Mouse (Mus musculus) lung, embryonic 15.5 days (tissue): ENCODE data around the gene Aldh2. TPM values are rescaled to one million over a fixed set of nuclear protein-coding genes. Genes with fewer than 3 reads are reported as not detected.
"Not testable (repeated sequence)": the region's sequence is repeated elsewhere in the genome, so short reads cannot be mapped to it uniquely, and the experiment has no call there.

Experiments used
- ATAC-seq: fragments of 200-750 bp; cut with Nextera tagmentation; 2 replicates; pipeline ENCODE4 v1.8.0; 2017; ENCODE audit warnings: moderate number of reproducible peaks, borderline replicate concordance; ENCODE audit not compliant: low FRiP score, low TSS enrichment; ENCODE audit errors: extremely low read depth
- H3K27ac ChIP-seq: fragments of 300-500 bp; sonication (generic); 2 replicates; pipeline ENCODE4 v1.5.1; 2015; ENCODE audit warnings: moderate library complexity, mild to moderate bottlenecking, inconsistent platforms
- H3K27me3 ChIP-seq: fragments of 300-500 bp; sonication (generic); 2 replicates; pipeline ENCODE4 v1.6.1; 2015; ENCODE audit warnings: inconsistent platforms
- H3K36me3 ChIP-seq: fragments of 300-500 bp; sonication (generic); 2 replicates; pipeline ENCODE4 v1.6.1; 2015; ENCODE audit warnings: inconsistent platforms
- H3K4me1 ChIP-seq: fragments of 300-500 bp; sonication (generic); 2 replicates; pipeline ENCODE4 v1.6.1; 2015; ENCODE audit warnings: inconsistent platforms
- H3K4me2 ChIP-seq: fragments of 300-500 bp; sonication (generic); 2 replicates; pipeline ENCODE4 v1.6.1; 2015; ENCODE audit warnings: inconsistent platforms, mild to moderate bottlenecking, moderate library complexity
- H3K4me3 ChIP-seq: fragments of 300-500 bp; sonication (generic); 2 replicates; pipeline ENCODE4 v1.5.1; 2015; ENCODE audit warnings: mild to moderate bottlenecking, inconsistent platforms
- H3K9ac ChIP-seq: fragments of 300-500 bp; sonication (generic); 2 replicates; pipeline ENCODE4 v1.6.1; 2015; ENCODE audit warnings: inconsistent platforms
- H3K9me3 ChIP-seq: fragments of 300-500 bp; sonication (generic); 2 replicates; pipeline ENCODE4 v1.6.1; 2016; ENCODE audit warnings: inconsistent platforms
- whole genome bisulfite sequencing: fragments of 180-500 bp; shearing (Covaris S2); methylation state at CpG from one replicate; pipeline ENCODE4 v1.1.7; 2015; 5-methylcytosine and 5-hydroxymethylcytosine counted together
- polyA plus RNA-seq: library from polyadenylated mRNA; unstranded; fragments of >200 nt; fragmentation: Nextera tagmentation; extraction: Ambion mirVana; gene quantifications from 2 replicates; pipeline ENCODE4 v1.2.1, GENCODE M21; 2015

The Aldh2 gene
- 319 and 330 TPM in 2 replicates for polyA plus RNA-seq

DNA sequence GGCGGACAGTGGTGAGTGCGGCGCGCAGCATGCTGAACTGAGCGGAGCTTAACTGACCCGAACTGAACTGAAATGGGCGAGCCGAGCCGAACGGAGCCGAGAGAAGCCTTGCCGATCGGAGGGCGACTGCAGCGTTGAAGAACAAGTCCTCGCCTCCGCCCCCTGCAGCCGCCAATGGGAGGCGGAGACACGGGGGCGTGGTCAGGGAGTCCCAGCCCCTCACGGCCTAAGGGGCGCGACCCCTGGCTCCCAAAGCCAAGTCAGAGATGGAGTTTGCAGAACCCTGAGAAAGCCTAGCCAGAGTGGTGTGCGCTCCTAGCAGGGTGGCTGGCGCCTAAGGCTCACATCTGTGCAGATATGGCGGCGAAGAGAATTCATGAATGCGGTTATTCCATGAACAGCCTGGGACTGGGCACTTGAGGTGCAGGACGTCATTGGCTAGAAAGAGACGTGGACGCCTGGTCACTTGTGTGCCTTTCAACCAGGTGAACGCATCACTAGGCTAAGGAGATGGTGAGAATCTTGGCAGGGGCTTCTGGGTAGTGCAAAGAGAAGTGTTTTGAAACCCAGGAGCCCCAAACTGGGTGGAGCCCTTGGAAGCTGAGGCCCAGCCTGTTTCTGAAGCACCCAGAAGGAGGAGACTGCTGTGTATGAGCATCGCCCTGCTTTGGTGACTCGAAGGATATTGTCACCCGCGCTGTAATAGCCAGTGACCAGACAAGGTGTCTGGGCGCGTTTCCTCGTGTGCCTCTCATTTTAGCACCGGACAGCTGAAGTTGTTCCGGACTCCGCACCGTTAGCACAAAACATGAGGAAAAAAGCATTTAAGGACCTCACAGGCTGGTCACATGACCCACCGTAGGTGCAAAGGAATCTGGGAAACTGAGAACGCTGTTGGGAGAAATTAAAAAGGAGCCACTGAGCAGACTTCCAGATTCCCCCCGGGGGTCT, at the start of gene Aldh2:
Gene Aldh2 (minus strand): TSS at position 374 of the 951 bp plus-strand sequence.
- no peaks in the 10 kb centered on the region for H3K27me3 ChIP-seq
- peak within 1 kb of the TSS; percentile 71 for H3K9ac ChIP-seq
- WGBS: 3% methylated on average over 46 of the region's 47 CpGs
- peaks cover 31% of the 10 kb centered on the region for H3K4me1 ChIP-seq
- ATAC-seq: peak; percentile 88
- no peaks in the 10 kb centered on the region for H3K9me3 ChIP-seq
- peak within 1 kb of the TSS; percentile 92 for H3K4me2 ChIP-seq
- peak within 1 kb of the TSS; percentile 72 for H3K4me3 ChIP-seq
- H3K36me3 ChIP-seq: no peaks in the 10 kb centered on the region
- peak within 1 kb of the TSS; percentile 86 for H3K27ac ChIP-seq

DNA sequence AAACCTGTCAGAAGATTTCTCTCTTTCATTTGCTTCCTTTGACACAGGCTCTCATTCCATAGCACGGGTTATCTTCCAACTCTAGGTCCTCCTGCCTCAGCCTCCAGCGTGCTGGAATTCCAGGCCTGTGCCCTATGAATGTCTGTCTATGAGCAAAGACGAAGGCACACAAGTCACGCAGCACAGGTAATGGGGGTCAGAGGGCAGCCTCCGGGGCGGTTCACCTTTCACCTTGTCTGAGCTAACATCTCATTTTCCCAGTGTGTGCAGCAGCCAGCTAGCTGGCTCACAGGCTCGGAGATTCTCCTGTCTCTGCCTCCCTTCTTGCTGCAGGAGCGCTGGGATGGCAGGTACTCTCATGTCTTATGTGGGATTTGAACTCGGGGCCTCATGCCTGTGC, 46.0 kb upstream of the Aldh2 start:
- no peaks in the 10 kb centered on the region for H3K4me1 ChIP-seq
- H3K4me2 ChIP-seq: no peak overlapping the region
- no peaks in the 10 kb centered on the region for H3K9me3 ChIP-seq
- no peaks in the 10 kb centered on the region for H3K27me3 ChIP-seq
- H3K9ac ChIP-seq: no peak overlapping the region
- H3K27ac ChIP-seq: no peak overlapping the region
- no peaks in the 10 kb centered on the region for H3K36me3 ChIP-seq
- ATAC-seq: no peak
- H3K4me3 ChIP-seq: no peak overlapping the region
- 83% methylated on average over 9 of the region's 9 CpGs for WGBS

DNA sequence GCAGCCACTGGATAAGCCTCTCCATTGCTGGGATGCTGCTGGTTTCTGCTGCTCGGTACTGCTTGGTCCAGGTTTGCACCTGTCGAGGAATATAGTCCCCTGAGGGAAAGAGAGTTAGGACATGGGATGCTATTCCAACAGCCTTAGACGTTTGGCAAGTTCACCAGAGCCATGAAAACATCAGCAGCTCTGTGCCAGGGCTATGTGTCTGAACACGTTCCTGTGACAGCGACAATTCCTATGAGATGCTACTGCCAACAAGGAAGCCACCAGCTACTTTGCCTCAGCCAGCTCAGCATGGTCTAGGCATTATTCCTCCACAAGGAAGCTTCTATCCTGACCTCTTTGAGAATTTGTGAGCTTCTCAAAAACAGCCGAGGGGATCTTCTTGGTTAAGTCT, 43.7 kb upstream of the Aldh2 start:
- Histone ChIP-seq H3K4me2 (no peak overlapping the region), H3K27me3 (no peaks in the 10 kb centered on the region), H3K4me1 (no peaks in the 10 kb centered on the region), H3K9ac (no peak overlapping the region), H3K9me3 (no peaks in the 10 kb centered on the region), H3K27ac (no peak overlapping the region), H3K36me3 (no peaks in the 10 kb centered on the region), H3K4me3 (no peak overlapping the region)
- ATAC-seq: no peak
- WGBS: 77% methylated on average over 6 of the region's 6 CpGs

DNA sequence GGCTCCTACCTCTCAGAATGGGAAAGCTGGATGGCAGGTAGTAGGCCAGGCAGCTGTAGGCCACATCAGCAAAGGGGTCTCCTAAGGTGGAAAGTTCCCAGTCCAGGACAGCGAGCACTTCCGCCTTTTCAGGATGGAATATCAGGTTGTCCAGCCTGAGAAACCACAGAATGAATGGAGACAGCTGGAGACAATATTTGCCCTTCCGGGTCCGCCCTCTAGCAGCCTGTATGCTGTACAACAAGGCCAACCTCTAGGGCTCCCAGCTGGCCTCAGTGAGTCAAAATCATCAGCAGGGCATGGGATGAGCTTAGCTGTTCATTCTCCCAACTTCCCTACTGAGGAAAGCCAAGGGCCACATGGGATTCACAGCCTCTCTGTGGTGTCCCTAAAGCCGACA, 41.0 kb upstream of the Aldh2 start:
- H3K9ac ChIP-seq: no peak overlapping the region

DNA sequence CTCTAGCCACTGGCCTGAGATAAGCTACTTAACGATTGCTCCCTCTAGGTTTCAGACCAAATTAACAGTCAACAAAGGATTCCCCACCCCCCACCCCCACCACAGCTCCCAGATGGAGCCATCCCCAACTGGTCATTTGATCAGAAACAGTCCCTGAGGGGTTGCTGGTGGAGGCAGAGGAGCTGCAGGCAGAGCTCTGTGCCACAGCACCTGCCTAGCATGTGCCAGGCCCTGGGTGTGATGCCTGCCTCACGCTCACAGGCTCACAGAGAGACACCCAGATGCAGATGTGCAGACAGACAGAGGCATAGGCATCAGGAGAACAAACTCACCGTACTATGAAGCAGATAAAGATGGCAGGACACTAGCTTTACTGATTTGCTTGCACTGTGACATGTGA, 39.2 kb upstream of the Aldh2 start:
- H3K9ac ChIP-seq: no peak overlapping the region
- 31% methylated on average over 3 of the region's 3 CpGs for WGBS
- no peak overlapping the region for H3K4me3 ChIP-seq
- no peaks in the 10 kb centered on the region for H3K9me3 ChIP-seq
- H3K4me2 ChIP-seq: no peak overlapping the region
- no peaks in the 10 kb centered on the region for H3K36me3 ChIP-seq
- no peaks in the 10 kb centered on the region for H3K4me1 ChIP-seq
- H3K27me3 ChIP-seq: no peaks in the 10 kb centered on the region
- ATAC-seq: no peak
- H3K27ac ChIP-seq: no peak overlapping the region

More for the DNA sequence above, 41.0 kb upstream of the Aldh2 start:
- no peaks in the 10 kb centered on the region for H3K27me3 ChIP-seq
- H3K4me2 ChIP-seq: no peak overlapping the region
- H3K27ac ChIP-seq: no peak overlapping the region
- H3K36me3 ChIP-seq: no peaks in the 10 kb centered on the region
- no peaks in the 10 kb centered on the region for H3K4me1 ChIP-seq
- ATAC-seq: no peak
- H3K9me3 ChIP-seq: no peaks in the 10 kb centered on the region
- WGBS: 89% methylated on average over 5 of the region's 5 CpGs
- no peak overlapping the region for H3K4me3 ChIP-seq

DNA sequence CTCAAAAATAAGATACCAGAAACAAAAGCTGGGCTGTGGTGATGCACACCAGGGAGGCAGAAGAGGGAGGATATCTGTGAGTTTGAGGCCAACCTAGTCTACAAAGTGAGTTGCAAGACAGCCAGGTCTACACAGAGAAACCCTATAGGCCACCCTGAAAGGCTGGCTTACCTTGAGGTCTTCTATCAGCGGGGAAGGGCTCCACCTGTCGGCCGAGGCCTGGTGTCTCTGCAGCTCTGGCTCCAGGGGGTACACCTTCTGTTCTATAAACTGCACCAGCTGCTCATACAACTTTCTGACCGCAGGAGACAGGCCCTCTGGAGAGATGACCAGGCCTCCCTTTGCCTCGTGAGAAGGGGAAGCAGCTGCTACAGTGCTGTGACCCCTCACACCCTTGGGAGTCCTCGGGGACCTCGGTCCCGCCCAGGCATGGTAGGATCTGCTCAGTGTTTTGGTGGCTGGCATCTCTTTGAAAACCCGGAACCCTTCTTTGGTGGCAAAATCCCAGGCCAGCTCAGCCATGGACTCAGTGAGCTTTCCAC, 37.6 kb upstream of the Aldh2 start:
- not testable (repeated sequence) for H3K4me3 ChIP-seq, ATAC-seq, H3K27ac ChIP-seq, H3K27me3 ChIP-seq, H3K9me3 ChIP-seq, H3K4me2 ChIP-seq, H3K4me1 ChIP-seq, H3K36me3 ChIP-seq, H3K9ac ChIP-seq
- 55% methylated on average over 9 of the region's 9 CpGs for WGBS

DNA sequence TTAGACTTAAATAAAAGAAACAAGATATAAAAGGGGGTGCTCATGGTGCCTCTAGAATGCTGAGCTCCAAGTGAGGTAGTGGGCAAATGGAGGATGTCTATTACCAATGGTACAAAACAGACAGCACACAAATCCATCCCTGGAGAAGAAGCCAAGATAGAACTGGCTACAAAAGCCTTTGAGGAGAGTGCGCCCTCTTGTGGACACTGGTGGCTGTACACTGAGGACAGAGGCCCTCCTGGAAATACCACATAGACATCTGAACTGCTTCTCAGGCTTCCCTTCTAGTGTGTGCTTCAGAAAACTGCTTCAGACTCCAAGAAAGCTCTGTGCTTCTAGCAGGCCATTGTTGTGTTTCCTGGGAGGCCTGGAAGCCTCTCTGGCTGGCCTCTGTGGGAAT, 34.2 kb upstream of the Aldh2 start:
- Histone ChIP-seq H3K4me2 (no peak overlapping the region), H3K27me3 (no peaks in the 10 kb centered on the region), H3K9ac (no peak overlapping the region), H3K27ac (no peak overlapping the region), H3K4me3 (no peak overlapping the region), H3K4me1 (no peaks in the 10 kb centered on the region), H3K36me3 (no peaks in the 10 kb centered on the region), H3K9me3 (no peaks in the 10 kb centered on the region)
- ATAC-seq: no peak
- 4% methylated on average over 1 of the region's 1 CpGs for WGBS

DNA sequence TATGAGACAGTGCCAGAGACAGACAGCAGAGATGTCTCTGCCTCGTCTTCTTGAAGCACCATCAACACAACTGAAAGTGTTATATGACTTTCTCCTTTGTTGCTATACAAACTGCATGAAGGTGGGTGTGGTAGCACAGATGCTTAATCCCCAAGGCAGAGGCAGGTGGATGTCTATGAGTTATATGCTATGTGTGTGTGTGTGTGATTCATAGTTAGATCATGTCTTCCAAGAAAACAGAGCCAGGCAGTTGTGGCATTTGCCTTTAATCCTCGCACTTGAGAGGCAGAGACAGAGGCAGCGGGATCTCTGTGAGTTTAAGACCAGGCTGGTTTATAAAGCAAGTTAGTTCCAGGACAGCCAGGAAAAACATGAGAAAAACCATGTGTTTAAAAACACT, 29.6 kb upstream of the Aldh2 start:
- WGBS: 75% methylated on average over 3 of the region's 3 CpGs
- Histone ChIP-seq H3K9me3 (no peaks in the 10 kb centered on the region), H3K36me3 (no peaks in the 10 kb centered on the region), H3K4me2 (no peak overlapping the region), H3K4me1 (peaks cover 7% of the 10 kb centered on the region), H3K27me3 (no peaks in the 10 kb centered on the region), H3K9ac (no peak overlapping the region), H3K4me3 (no peak overlapping the region), H3K27ac (no peak overlapping the region)
- no peak for ATAC-seq

DNA sequence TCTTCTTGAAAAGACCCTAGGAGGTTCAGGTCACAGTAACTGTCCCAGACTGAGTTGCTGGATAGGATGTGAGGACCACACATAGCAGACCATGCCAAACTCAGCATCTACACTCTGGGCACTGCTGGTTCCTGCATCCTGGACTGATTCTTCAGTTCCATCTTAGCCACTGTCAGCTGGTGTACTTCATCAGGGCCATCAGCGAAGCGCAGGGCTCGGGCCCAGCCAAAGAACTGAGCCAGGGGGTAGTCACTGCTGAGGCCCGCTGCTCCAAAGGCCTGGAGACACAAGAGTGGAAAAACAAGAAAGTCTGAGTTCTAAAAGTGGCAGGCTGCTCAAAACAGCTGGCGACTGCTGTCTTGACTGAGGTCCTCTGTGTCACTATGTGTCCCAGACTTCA, 27.5 kb upstream of the Aldh2 start:
- 91% methylated on average over 5 of the region's 5 CpGs for WGBS

DNA sequence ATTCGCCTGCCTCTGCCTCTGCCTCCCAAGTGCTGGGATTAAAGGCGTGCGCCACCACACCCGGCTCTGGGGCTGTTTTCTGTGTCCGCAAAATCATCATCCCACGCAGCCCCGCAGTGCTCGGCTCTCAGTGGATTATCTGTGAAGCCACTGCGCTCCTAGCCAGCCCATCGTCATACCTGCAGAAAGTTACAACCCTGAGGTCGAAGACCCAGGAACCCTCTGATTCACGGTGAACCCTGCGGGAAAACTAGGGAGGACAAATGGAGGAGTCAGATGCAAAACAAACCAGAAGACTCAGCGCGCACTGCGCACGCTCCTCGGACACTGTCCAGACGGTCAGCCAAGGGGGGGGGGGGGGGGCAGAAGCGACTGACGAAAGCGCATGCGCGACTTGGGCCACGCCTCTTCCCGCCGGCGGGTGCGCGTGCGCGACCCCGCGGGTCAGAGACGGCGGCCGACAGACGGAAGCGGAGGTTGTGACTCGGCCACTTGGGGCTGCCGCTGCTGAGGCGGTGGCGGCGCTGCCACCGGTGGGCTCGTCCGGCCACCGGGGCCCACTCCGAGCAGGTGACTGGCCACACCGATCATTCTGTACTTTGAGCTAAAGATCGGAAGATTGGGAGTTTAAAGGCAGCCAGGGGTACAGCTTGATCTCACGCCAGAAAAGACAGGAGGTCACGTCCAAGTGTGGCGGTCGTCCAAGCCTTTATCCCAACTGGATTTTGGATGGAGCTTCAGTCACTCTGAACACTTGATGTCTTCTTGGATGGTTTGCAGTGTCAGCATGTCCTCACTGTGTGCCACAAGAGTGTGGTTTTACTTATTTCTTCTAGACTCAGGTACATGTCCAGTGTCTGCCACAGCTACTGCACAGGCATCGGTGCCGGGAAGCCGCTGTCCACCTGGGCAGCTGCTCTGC, 25.2 kb upstream of the Aldh2 start, which contains the start of gene Acad12:
Gene Acad12 (minus strand): TSS at position 347 of the 922 bp plus-strand sequence.
- H3K27me3 ChIP-seq: no peaks in the 10 kb centered on the region
- H3K36me3 ChIP-seq: no peaks in the 10 kb centered on the region
- H3K4me3 ChIP-seq: peak within 1 kb of the TSS; percentile 85
- peak; percentile 87 for ATAC-seq
- peak within 1 kb of the TSS; percentile 65 for H3K4me2 ChIP-seq
- H3K4me1 ChIP-seq: peaks cover 7% of the 10 kb centered on the region
- H3K9me3 ChIP-seq: no peaks in the 10 kb centered on the region
- H3K9ac ChIP-seq: peak within 1 kb of the TSS; percentile 74
- WGBS: under 1% methylated on average over 55 of the region's 58 CpGs
- H3K27ac ChIP-seq: peak within 1 kb of the TSS; percentile 87

More for the DNA sequence above, 27.5 kb upstream of the Aldh2 start:
- Histone ChIP-seq H3K4me2 (no peak overlapping the region), H3K4me3 (no peak overlapping the region), H3K27ac (no peak overlapping the region), H3K36me3 (no peaks in the 10 kb centered on the region), H3K9ac (no peak overlapping the region), H3K4me1 (peaks cover 7% of the 10 kb centered on the region), H3K9me3 (no peaks in the 10 kb centered on the region), H3K27me3 (no peaks in the 10 kb centered on the region)
- no peak for ATAC-seq

DNA sequence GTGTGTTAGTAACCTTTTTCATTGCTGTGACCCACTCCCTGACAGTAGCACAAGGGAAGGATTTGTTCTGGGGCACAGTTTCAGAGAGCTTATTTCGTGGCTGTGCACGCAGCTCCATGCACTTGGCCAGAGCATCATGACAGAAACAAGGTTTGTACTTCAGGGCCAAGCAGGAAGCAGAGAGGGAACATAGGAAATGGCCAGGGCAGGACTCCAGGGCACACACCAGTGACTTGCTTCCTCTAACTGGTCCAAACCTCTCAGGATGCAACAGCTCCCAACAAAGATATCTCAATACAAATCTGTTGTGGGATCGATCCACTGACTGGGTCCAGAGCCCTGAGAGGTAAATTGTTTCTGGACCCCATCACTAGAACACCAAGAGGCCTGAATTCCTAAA, 21.3 kb upstream of the Aldh2 start:
- not testable (repeated sequence) for H3K4me3 ChIP-seq, H3K27ac ChIP-seq, H3K36me3 ChIP-seq, ATAC-seq, H3K9me3 ChIP-seq, H3K4me1 ChIP-seq, H3K9ac ChIP-seq, H3K4me2 ChIP-seq, H3K27me3 ChIP-seq
- 78% methylated on average over 3 of the region's 3 CpGs for WGBS
